Mouse (Mus musculus): ENCODE results near the gene Hook2. TPM values are rescaled to one million over a fixed set of nuclear protein-coding genes. Genes with fewer than 3 reads are reported as not detected.

Hook2 gene
- polyA plus RNA-seq, 1 experiment from 2014 or later: 68.6 TPM

DNA sequence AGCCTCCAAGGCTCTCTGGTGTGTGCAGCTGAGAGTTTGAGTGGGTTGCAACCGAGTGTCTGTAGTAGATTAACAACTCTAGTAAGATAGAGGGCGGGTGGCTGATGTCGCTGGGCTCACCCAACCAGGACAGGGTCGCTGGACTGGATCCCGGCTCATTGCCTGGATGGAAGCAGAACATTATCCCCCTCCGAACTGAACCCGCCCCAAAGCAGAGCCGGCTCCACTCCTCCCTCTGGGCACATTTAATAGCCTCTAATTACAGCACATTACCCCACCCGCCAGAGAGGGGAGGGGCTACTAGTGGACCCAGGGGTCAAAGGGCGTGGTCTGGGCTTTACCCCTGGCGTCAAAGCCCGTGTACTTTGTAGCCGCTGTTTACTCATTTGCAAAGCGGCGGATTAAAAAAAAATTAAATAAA is 1.1 kb upstream of the Hook2 start:
- Histone ChIP-seq H3K4me3 (ENCODE audit: low read depth, low read length) (peak overlapping the region; percentile 40), H3K9ac (ENCODE audit: low read depth, low read length) (no peak overlapping the region), H3K36me3 (ENCODE audit: control insufficient read depth, insufficient read depth) (peaks cover 2% of the 10 kb centered on the region; the same call in 1 of the 2 replicates), H3K27me3 (replicated peaks; ENCODE audit: control insufficient read depth, insufficient read depth, low read length) (no peaks in the 10 kb centered on the region), H3K4me2 (replicated peaks; ENCODE audit: low read depth) (peak overlapping the region; percentile 68), H3K4me1 (replicated peaks; ENCODE audit: control insufficient read depth, insufficient read depth, low read length) (0 out of 2 replicates have a peak, but pooled peaks cover 10% of the 10 kb centered on the region), H3K27ac (ENCODE audit: low read depth, low read length) (peak overlapping the region; percentile 89), H3K9me3 (ENCODE audit: control insufficient read depth) (no peaks in the 10 kb centered on the region)
- no peak for TF ChIP-seq CTCF (IDR thresholded peaks at IDR 0.05; ENCODE audit: low read depth)
- 10% methylated on average over 15 of the region's 15 CpGs for WGBS
- ATAC-seq: peak; percentile 14; the same call in 1 of the 2 replicates

GRCm38 (mm10) chr8:84989810-84990209 is 593 bp upstream of the Hook2 start:
- peak overlapping the region; percentile 89 for H3K27ac ChIP-seq (ENCODE audit: low read depth, low read length)
- WGBS: under 1% methylated on average over 15 of the region's 15 CpGs
- ATAC-seq: peak; percentile 54
- no peaks in the 10 kb centered on the region for H3K9me3 ChIP-seq (ENCODE audit: control insufficient read depth)
- H3K4me1 ChIP-seq (replicated peaks; ENCODE audit: control insufficient read depth, insufficient read depth, low read length): 0 out of 2 replicates have a peak, but pooled peaks cover 5% of the 10 kb centered on the region
- TF ChIP-seq CTCF (IDR thresholded peaks at IDR 0.05; ENCODE audit: low read depth): peak; percentile 94
- peak overlapping the region; percentile 40 for H3K4me3 ChIP-seq (ENCODE audit: low read depth, low read length)
- H3K4me2 ChIP-seq (replicated peaks; ENCODE audit: low read depth): peak overlapping the region; percentile 68
- H3K36me3 ChIP-seq (ENCODE audit: control insufficient read depth, insufficient read depth): peaks cover 7% of the 10 kb centered on the region; the same call in 1 of the 2 replicates
- H3K27me3 ChIP-seq (replicated peaks; ENCODE audit: control insufficient read depth, insufficient read depth, low read length): no peaks in the 10 kb centered on the region
- peak overlapping the region; percentile 38; the same call in 1 of the 2 replicates for H3K9ac ChIP-seq (ENCODE audit: low read depth, low read length)

GRCm38 (mm10) chr8:84990836-84991235 is 433 bp downstream of the Hook2 start:
- peak; percentile 81 for ATAC-seq
- peak overlapping the region; percentile 68 for H3K4me2 ChIP-seq (replicated peaks; ENCODE audit: low read depth)
- H3K36me3 ChIP-seq (ENCODE audit: control insufficient read depth, insufficient read depth): peaks cover 16% of the 10 kb centered on the region; the same call in 1 of the 2 replicates
- peak overlapping the region; percentile 89 for H3K27ac ChIP-seq (ENCODE audit: low read depth, low read length)
- TF ChIP-seq CTCF (IDR thresholded peaks at IDR 0.05; ENCODE audit: low read depth): no peak
- H3K9ac ChIP-seq (ENCODE audit: low read depth, low read length): peak overlapping the region; percentile 38; the same call in 1 of the 2 replicates
- 0 out of 2 replicates have a peak, but pooled peaks cover 4% of the 10 kb centered on the region for H3K4me1 ChIP-seq (replicated peaks; ENCODE audit: control insufficient read depth, insufficient read depth, low read length)
- H3K9me3 ChIP-seq (ENCODE audit: control insufficient read depth): no peaks in the 10 kb centered on the region
- peak overlapping the region; percentile 40 for H3K4me3 ChIP-seq (ENCODE audit: low read depth, low read length)
- no peaks in the 10 kb centered on the region for H3K27me3 ChIP-seq (replicated peaks; ENCODE audit: control insufficient read depth, insufficient read depth, low read length)
- WGBS: under 1% methylated on average over 15 of the region's 15 CpGs

GRCm38 (mm10) chr8:84994375-84994774 is 4.0 kb downstream of the Hook2 start:
- Histone ChIP-seq H3K27me3 (replicated peaks; ENCODE audit: control insufficient read depth, insufficient read depth, low read length) (no peaks in the 10 kb centered on the region), H3K4me1 (replicated peaks; ENCODE audit: control insufficient read depth, insufficient read depth, low read length) (no peaks in the 10 kb centered on the region), H3K27ac (ENCODE audit: low read depth, low read length) (no peak overlapping the region), H3K9me3 (ENCODE audit: control insufficient read depth) (no peaks in the 10 kb centered on the region), H3K36me3 (ENCODE audit: control insufficient read depth, insufficient read depth) (peaks cover 31% of the 10 kb centered on the region; the same call in 1 of the 2 replicates), H3K9ac (ENCODE audit: low read depth, low read length) (no peak overlapping the region), H3K4me3 (ENCODE audit: low read depth, low read length) (no peak overlapping the region), H3K4me2 (replicated peaks; ENCODE audit: low read depth) (peak overlapping the region; percentile 30)
- ATAC-seq: no peak
- WGBS: 54% methylated on average over 9 of the region's 9 CpGs
- TF ChIP-seq CTCF (IDR thresholded peaks at IDR 0.05; ENCODE audit: low read depth): no peak

DNA sequence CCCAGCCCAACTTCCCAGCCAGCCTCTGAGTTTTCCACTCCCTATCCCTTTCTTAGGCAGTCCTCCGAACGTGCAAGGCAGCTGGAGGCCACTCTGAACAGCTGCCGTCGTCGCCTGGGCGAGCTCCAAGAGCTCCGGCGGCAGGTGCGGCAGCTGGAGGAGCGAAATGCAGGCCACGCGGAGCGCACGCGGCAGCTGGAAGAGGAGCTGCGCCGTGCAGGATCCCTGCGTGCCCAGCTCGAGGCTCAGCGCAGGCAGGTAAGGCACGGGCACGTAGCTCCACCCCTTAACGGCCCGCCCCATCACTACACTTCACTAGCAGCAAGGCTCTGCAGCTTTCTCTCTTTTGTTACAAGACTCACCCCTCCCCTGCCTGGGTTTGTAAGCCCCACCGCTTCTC is 5.3 kb downstream of the Hook2 start:
- H3K9ac ChIP-seq (ENCODE audit: low read depth, low read length): no peak overlapping the region
- ATAC-seq: no peak
- no peaks in the 10 kb centered on the region for H3K4me1 ChIP-seq (replicated peaks; ENCODE audit: control insufficient read depth, insufficient read depth, low read length)
- no peak overlapping the region for H3K4me3 ChIP-seq (ENCODE audit: low read depth, low read length)
- peaks cover 31% of the 10 kb centered on the region; the same call in 1 of the 2 replicates for H3K36me3 ChIP-seq (ENCODE audit: control insufficient read depth, insufficient read depth)
- H3K9me3 ChIP-seq (ENCODE audit: control insufficient read depth): no peaks in the 10 kb centered on the region
- H3K27ac ChIP-seq (ENCODE audit: low read depth, low read length): no peak overlapping the region
- no peak overlapping the region for H3K4me2 ChIP-seq (replicated peaks; ENCODE audit: low read depth)
- no peak for TF ChIP-seq CTCF (IDR thresholded peaks at IDR 0.05; ENCODE audit: low read depth)
- H3K27me3 ChIP-seq (replicated peaks; ENCODE audit: control insufficient read depth, insufficient read depth, low read length): no peaks in the 10 kb centered on the region
- WGBS: 49% methylated on average over 25 of the region's 25 CpGs

- H3K27me3 ChIP-seq (replicated peaks; ENCODE audit: control insufficient read depth, insufficient read depth, low read length): no peaks in the 10 kb centered on the region
- no peak for TF ChIP-seq CTCF (IDR thresholded peaks at IDR 0.05; ENCODE audit: low read depth)
- peaks cover 31% of the 10 kb centered on the region for H3K36me3 ChIP-seq (ENCODE audit: control insufficient read depth, insufficient read depth)
- H3K27ac ChIP-seq (ENCODE audit: low read depth, low read length): no peak overlapping the region
- no peak overlapping the region for H3K4me2 ChIP-seq (replicated peaks; ENCODE audit: low read depth)
- 89% methylated on average over 5 of the region's 5 CpGs for WGBS
- H3K4me3 ChIP-seq (ENCODE audit: low read depth, low read length): no peak overlapping the region
- no peaks in the 10 kb centered on the region for H3K4me1 ChIP-seq (replicated peaks; ENCODE audit: control insufficient read depth, insufficient read depth, low read length)
- no peak overlapping the region for H3K9ac ChIP-seq (ENCODE audit: low read depth, low read length)
- H3K9me3 ChIP-seq (ENCODE audit: control insufficient read depth): no peaks in the 10 kb centered on the region
- no peak for ATAC-seq
Measured at GRCm38 (mm10) chr8:84996978-84997377, 6.6 kb downstream of the Hook2 start.
